ENCODE assay signal across 13 mouse cellular contexts in genomic region chr9:107451400-107451799, GRCm38 (mm10). TPM values are rescaled to one million over a fixed set of nuclear protein-coding genes. Genes with fewer than 3 reads are reported as not detected.
DNase-seq lines count a peak whose midpoint lies in the region; ATAC-seq and TF ChIP-seq lines count a peak whose summit lies in the region.
"Had no signal": no experiment of that assay in that cellular context is flagged by ENCODE, and none has a peak within 500 bp of the region (broad histone marks: within the 10 kb centered on the region; RNA-seq: fewer than 3 reads in every experiment).

No protein-coding gene starts in this region.

- H3K36me3 ChIP-seq in kidney, postnatal 0 days (ENCODE audit: insufficient read depth, low read length) = no peaks in the 10 kb centered on the region
- H3K36me3 ChIP-seq in embryonic facial prominence, embryonic 12.5 days = no peaks in the 10 kb centered on the region
- no peaks in the 10 kb centered on the region for H3K36me3 ChIP-seq in hindbrain, embryonic 12.5 days
- H3K36me3 ChIP-seq in midbrain, postnatal 0 days (ENCODE audit: insufficient read depth, low read length) = no peaks in the 10 kb centered on the region
- H3K36me3 ChIP-seq: intestine, embryonic 15.5 days; limb, embryonic 12.5 days had no signal

- no peak for TF ChIP-seq CTCF in kidney, postnatal 0 days (IDR thresholded peaks at IDR 0.05; ENCODE audit: low read depth)
- peak; percentile 28 for TF ChIP-seq CTCF in midbrain, postnatal 0 days (IDR thresholded peaks at IDR 0.05)

- H3K27me3 ChIP-seq in kidney, postnatal 0 days (ENCODE audit: insufficient read depth, low read length) = no peaks in the 10 kb centered on the region
- H3K27me3 ChIP-seq in embryonic facial prominence, embryonic 12.5 days = peaks cover 6% of the 10 kb centered on the region; the same call in 1 of the 2 replicates
- H3K27me3 ChIP-seq in hindbrain, embryonic 12.5 days = no peaks in the 10 kb centered on the region
- no peaks in the 10 kb centered on the region for H3K27me3 ChIP-seq in midbrain, postnatal 0 days (ENCODE audit: insufficient read depth, low read length)
- H3K27me3 ChIP-seq: intestine, embryonic 15.5 days had no signal

- H3K9ac ChIP-seq in kidney, postnatal 0 days (ENCODE audit: low read depth, low read length) = no peak overlapping the region
- H3K9ac ChIP-seq in embryonic facial prominence, embryonic 12.5 days = no peak overlapping the region
- 0 out of 2 replicates have a peak overlapping the region, but pooled peaks have one; percentile 25 for H3K9ac ChIP-seq in hindbrain, embryonic 12.5 days
- 0 out of 2 replicates have a peak overlapping the region, but pooled peaks have one; percentile 1 for H3K9ac ChIP-seq in midbrain, postnatal 0 days (replicated peaks; ENCODE audit: low read length, poor library complexity, severe bottlenecking)
- H3K9ac ChIP-seq: intestine, embryonic 15.5 days; limb, embryonic 12.5 days had no signal

- H3K4me1 ChIP-seq in kidney, postnatal 0 days (replicated peaks; ENCODE audit: insufficient read depth, low read length) = peaks cover 11% of the 10 kb centered on the region; the same call in 1 of the 2 replicates
- peaks cover 11% of the 10 kb centered on the region; the same call in 1 of the 2 replicates for H3K4me1 ChIP-seq in embryonic facial prominence, embryonic 12.5 days
- peaks cover 46% of the 10 kb centered on the region for H3K4me1 ChIP-seq in hindbrain, embryonic 12.5 days
- 0 out of 2 replicates have a peak, but pooled peaks cover 3% of the 10 kb centered on the region for H3K4me1 ChIP-seq in midbrain, postnatal 0 days (ENCODE audit: insufficient read depth, low read length)

- no peaks in the 10 kb centered on the region for H3K9me3 ChIP-seq in kidney, postnatal 0 days (replicated peaks; ENCODE audit: low read length)
- H3K9me3 ChIP-seq in embryonic facial prominence, embryonic 12.5 days = no peaks in the 10 kb centered on the region
- no peaks in the 10 kb centered on the region for H3K9me3 ChIP-seq in hindbrain, embryonic 12.5 days (replicated peaks)
- no peaks in the 10 kb centered on the region for H3K9me3 ChIP-seq in midbrain, postnatal 0 days (ENCODE audit: low read length)
- H3K9me3 ChIP-seq: intestine, embryonic 15.5 days; limb, embryonic 12.5 days had no signal

- 44% methylated on average over 8 of the region's 8 CpGs for WGBS in kidney, postnatal 0 days
- WGBS in embryonic facial prominence, embryonic 12.5 days = 70% methylated on average over 8 of the region's 8 CpGs
- 72% methylated on average over 8 of the region's 8 CpGs for WGBS in hindbrain, embryonic 12.5 days
- WGBS in midbrain, postnatal 0 days = 70% methylated on average over 8 of the region's 8 CpGs

- no peak overlapping the region for H3K27ac ChIP-seq in kidney, postnatal 0 days
- H3K27ac ChIP-seq in embryonic facial prominence, embryonic 12.5 days = no peak overlapping the region
- H3K27ac ChIP-seq in hindbrain, embryonic 12.5 days = peak overlapping the region; percentile 66
- H3K27ac ChIP-seq in midbrain, postnatal 0 days (ENCODE audit: low read depth, low read length) = 0 out of 2 replicates have a peak overlapping the region, but pooled peaks have one; percentile 38
- H3K27ac ChIP-seq: intestine, embryonic 15.5 days; limb, embryonic 12.5 days had no signal

- peak; percentile 30 for DNase-seq in kidney, postnatal 0 days (ENCODE audit: low spot score)
- no peak for DNase-seq in kidney, adult 18-20 months
- no peak for DNase-seq in midbrain, postnatal 0 days (ENCODE audit: low spot score)
- no peak for DNase-seq in cerebellum, postnatal 10 days
- no peak for DNase-seq in urinary bladder, adult 18-20 months (ENCODE audit: low spot score in 2 of 2)
- DNase-seq: cerebellum, adult 11 months; heart, postnatal 14 days; layer of hippocampus, postnatal 36 days; right cerebral cortex, postnatal 14 days had no signal

- no peak overlapping the region for H3K4me3 ChIP-seq in kidney, postnatal 0 days (replicated peaks; ENCODE audit: low read depth, low read length)
- H3K4me3 ChIP-seq in embryonic facial prominence, embryonic 12.5 days = no peak overlapping the region
- no peak overlapping the region for H3K4me3 ChIP-seq in hindbrain, embryonic 12.5 days
- H3K4me3 ChIP-seq in midbrain, postnatal 0 days (ENCODE audit: low read depth, low read length) = no peak overlapping the region
- H3K4me3 ChIP-seq: intestine, embryonic 15.5 days; limb, embryonic 12.5 days had no signal

- ATAC-seq in kidney, postnatal 0 days (replicated peaks; ENCODE audit: low FRiP score, low read depth) = 0 out of 2 replicates have a peak, but pooled peaks have one; percentile 14
- ATAC-seq in embryonic facial prominence, embryonic 12.5 days (ENCODE audit: insufficient number of reproducible peaks, insufficient read depth, low FRiP score, low TSS enrichment) = peak; percentile 38; the same call in 1 of the 2 replicates
- ATAC-seq in hindbrain, embryonic 12.5 days (ENCODE audit: low FRiP score) = no peak
- no peak for ATAC-seq in midbrain, postnatal 0 days (ENCODE audit: low FRiP score)

- H3K4me2 ChIP-seq in kidney, postnatal 0 days (ENCODE audit: low read length) = no peak overlapping the region
- H3K4me2 ChIP-seq in embryonic facial prominence, embryonic 12.5 days (replicated peaks) = no peak overlapping the region
- no peak overlapping the region for H3K4me2 ChIP-seq in hindbrain, embryonic 12.5 days (replicated peaks)
- H3K4me2 ChIP-seq in midbrain, postnatal 0 days (ENCODE audit: low read depth, low read length, poor library complexity, severe bottlenecking) = no peak overlapping the region
- H3K4me2 ChIP-seq: intestine, embryonic 15.5 days; limb, embryonic 12.5 days had no signal

RNA-seq across cellular contexts. Expression of gene Cacna2d2, which starts 52.0 kb away (rescaled TPM):
- 0.64 TPM in 2 replicates for polyA plus RNA-seq in kidney, postnatal 0 days (2015; fragmentation: Nextera tagmentation; extraction: Ambion mirVana)
- 1.1 and 1.2 TPM in 2 replicates for polyA plus RNA-seq in embryonic facial prominence, embryonic 12.5 days (2016; fragmentation: Nextera tagmentation; extraction: Ambion mirVana)
- polyA plus RNA-seq in hindbrain, embryonic 12.5 days (2016; fragmentation: Nextera tagmentation; extraction: Ambion mirVana) = 4.6 and 4.7 TPM in 2 replicates
- total RNA-seq in midbrain, postnatal 0 days (2014; rRNA removed) = 138 and 191 TPM in 2 replicates
- polyA plus RNA-seq in midbrain, postnatal 0 days (2015; fragmentation: Nextera tagmentation; extraction: Ambion mirVana) = 8.4 and 9.0 TPM in 2 replicates

Comparison
In these comparisons a context has a peak if more than half of its experiments do, and no peak if none do; other contexts are left out.
1. ATAC-seq: peak in kidney, postnatal 0 days (single experiment) and embryonic facial prominence, embryonic 12.5 days (single experiment); none in hindbrain, embryonic 12.5 days (single experiment) and midbrain, postnatal 0 days (single experiment).
2. H3K27ac ChIP-seq: peak in hindbrain, embryonic 12.5 days (single experiment) and midbrain, postnatal 0 days (single experiment); none in kidney, postnatal 0 days (single experiment) and embryonic facial prominence, embryonic 12.5 days (single experiment).
3. H3K9ac ChIP-seq: peak in hindbrain, embryonic 12.5 days (single experiment) and midbrain, postnatal 0 days (single experiment); none in kidney, postnatal 0 days (single experiment) and embryonic facial prominence, embryonic 12.5 days (single experiment).